Mouse (Mus musculus): ENCODE data around the gene Mcoln1.

- TF ChIP-seq POLR2A (IDR thresholded peaks at IDR 0.05; ENCODE audit: borderline replicate concordance, control insufficient read depth, low read depth, low read length) (no peak), CTCF (IDR thresholded peaks at IDR 0.05; ENCODE audit: control insufficient read depth, insufficient read depth, low read length) (no peak)
These were observed 37.0 kb upstream of the Mcoln1 start for GRCm38 (mm10) chr8:3463248-3463647.
